Mouse (Mus musculus): ENCODE measurements around the gene Prkab1.

GRCm38 (mm10) chr5:115991717-115992116 is 32.6 kb downstream of the Prkab1 start:
- TF ChIP-seq POLR2AphosphoS5 (IDR thresholded peaks at IDR 0.05; ENCODE audit: insufficient replicate concordance, low read depth, low read length) (no peak), CTCF (IDR thresholded peaks at IDR 0.05; ENCODE audit: low read depth, low read length) (no peak), GATA1 (IDR thresholded peaks at IDR 0.05; ENCODE audit: borderline replicate concordance, low read length) (no peak)
